Mouse (Mus musculus): Measurements from ENCODE around the gene Pnpla6.

GRCm38 (mm10) chr8:3517117-3517495, 1.9 kb downstream of the Pnpla6 start:
- no peak for TF ChIP-seq CTCF (IDR thresholded peaks at IDR 0.05; ENCODE audit: borderline replicate concordance, insufficient read depth, low read length)
- no peak for TF ChIP-seq POLR2A (IDR thresholded peaks at IDR 0.05; ENCODE audit: low read depth, low read length)
